Mouse (Mus musculus): ENCODE results near the gene Foxr1. TPM values are rescaled to one million over a fixed set of nuclear protein-coding genes. Genes with fewer than 3 reads are reported as not detected.
A peak's percentile ranks its signal among the peaks of the same experiment; 100 is the strongest.
"Not testable (repeated sequence)": the region's sequence is repeated elsewhere in the genome, so short reads cannot be mapped to it uniquely, and the experiment has no call there.

The Foxr1 gene
- total RNA-seq, 1 experiment, result 1.9 TPM

DNA sequence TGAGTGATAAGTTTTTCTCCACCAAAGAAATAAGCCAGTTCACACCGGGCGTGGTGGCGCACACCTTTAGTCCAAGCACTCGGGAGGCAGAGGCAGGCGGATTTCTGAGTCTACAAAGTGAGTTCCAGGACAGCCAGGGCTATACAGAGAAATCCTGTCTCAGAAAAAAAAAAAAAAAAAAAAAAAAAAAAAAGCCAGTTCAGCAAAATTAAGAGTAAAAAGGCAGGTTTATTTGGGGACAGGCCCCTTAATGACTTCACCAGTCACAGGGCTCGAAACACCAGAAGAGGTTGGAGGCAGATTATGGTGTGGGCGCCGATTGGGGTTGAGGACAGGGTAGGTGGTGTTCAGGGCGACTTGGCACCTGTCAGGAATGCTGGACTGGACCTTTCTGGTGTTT is 21.2 kb downstream of the Foxr1 start:
- in situ Hi-C loops (cut with MboI; ENCODE audit: low sequenced_read_pairs in 2 of 2, unreplicated experiment in 2 of 2); DNase-seq (ENCODE audit: low read depth, low spot score); H3K36me3 ChIP-seq (ENCODE audit: control insufficient read depth, insufficient read depth, low read length, poor library complexity, severe bottlenecking); H3K9me3 ChIP-seq (ENCODE audit: control insufficient read depth, insufficient read depth, low read depth, low read length); H3K4me1 ChIP-seq (ENCODE audit: control insufficient read depth in 2 of 2, insufficient read depth in 2 of 2, low read length in 2 of 2, poor library complexity in 1 of 2): not testable (repeated sequence)
- peak overlapping the region; percentile 99 for H3K27ac ChIP-seq (ENCODE audit: insufficient read depth, low read depth, low read length, poor library complexity, severe bottlenecking)
- H3K9ac ChIP-seq (ENCODE audit: insufficient read depth, low read depth, low read length, poor library complexity, severe bottlenecking), result peak overlapping the region; percentile 35; the same call in 1 of the 2 replicates
- TF ChIP-seq ZNF384 (IDR thresholded peaks at IDR 0.05; ENCODE audit: low read depth, low read length), result peak; percentile 41
- peak overlapping the region; percentile 52 to 61 for H3K4me3 ChIP-seq (ENCODE audit: insufficient read depth in 1 of 2, low read depth in 1 of 2, low read length in 2 of 2, poor library complexity in 1 of 2, severe bottlenecking in 1 of 2)

DNA sequence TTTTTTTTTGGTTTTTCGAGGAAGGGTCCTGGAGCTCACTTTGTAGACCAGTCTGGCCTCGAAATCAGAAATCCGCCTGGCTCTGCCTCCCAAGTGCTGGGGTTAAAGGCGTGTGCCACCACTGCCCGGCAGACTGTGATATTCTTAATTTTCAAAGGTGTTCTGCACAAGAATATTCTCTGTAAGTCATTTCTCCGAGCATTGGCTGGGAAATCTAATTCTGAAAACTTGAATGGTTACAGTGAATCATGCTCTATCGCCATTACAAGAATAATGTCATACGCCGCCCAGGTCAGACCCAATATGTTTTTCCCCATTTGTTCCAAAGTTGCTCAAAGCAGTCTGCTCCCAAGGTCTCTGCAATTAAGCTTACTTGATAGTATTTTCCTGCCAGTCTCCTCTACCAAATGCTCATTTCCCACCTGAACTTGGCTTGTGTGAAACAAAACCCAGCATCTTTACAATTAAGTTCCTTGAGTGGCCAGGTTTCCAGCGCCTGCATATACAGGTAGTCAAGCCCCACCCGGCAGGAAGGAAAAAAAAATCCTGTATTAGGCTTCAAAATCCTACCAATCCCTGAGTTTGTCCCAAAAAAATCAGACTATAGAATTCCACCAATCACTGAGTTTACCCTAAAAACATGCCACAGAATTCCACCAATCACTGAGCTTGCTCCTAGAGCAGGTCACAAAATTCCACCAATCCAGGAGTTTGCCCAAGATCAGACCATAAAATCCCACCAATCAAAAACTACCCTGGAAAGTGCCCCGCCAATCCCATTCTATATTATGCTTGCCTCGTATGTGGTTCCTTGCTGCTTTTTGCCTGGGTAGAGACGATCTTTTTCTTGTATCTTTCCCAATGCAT is 22.2 kb downstream of the Foxr1 start, which contains the start of gene Ccdc84:
Gene Ccdc84, minus strand, starts transcription at position 51 of the 867 bp plus-strand sequence.
- TF ChIP-seq MAFK (IDR thresholded peaks at IDR 0.05; ENCODE audit: insufficient read depth, low read depth, low read length) (no peak), ZNF384 (IDR thresholded peaks at IDR 0.05; ENCODE audit: low read depth, low read length) (peak; percentile 99), HCFC1 (IDR thresholded peaks at IDR 0.05; ENCODE audit: borderline replicate concordance, insufficient read depth, low read length) (no peak), CHD2 (IDR thresholded peaks at IDR 0.05; ENCODE audit: low read depth, low read length) (peak; percentile 74), ZC3H11A (IDR thresholded peaks at IDR 0.05; ENCODE audit: borderline replicate concordance, low read depth, low read length) (no peak)
- Histone ChIP-seq H3K27ac (ENCODE audit: insufficient read depth, low read depth, low read length, poor library complexity, severe bottlenecking) (peak within 1 kb of the TSS; percentile 99), H3K9ac (ENCODE audit: insufficient read depth, low read depth, low read length, poor library complexity, severe bottlenecking) (peak within 1 kb of the TSS; percentile 81), H3K9me3 (ENCODE audit: control insufficient read depth, insufficient read depth, low read depth, low read length) (no peaks in the 10 kb centered on the region), H3K36me3 (ENCODE audit: control insufficient read depth, insufficient read depth, low read length, poor library complexity, severe bottlenecking) (peaks cover 2% of the 10 kb centered on the region; the same call in 1 of the 2 replicates), H3K4me1 (ENCODE audit: control insufficient read depth in 2 of 2, insufficient read depth in 2 of 2, low read length in 2 of 2, poor library complexity in 1 of 2) (peaks cover 0 to 5% of the 10 kb centered on the region in 2 experiments; a peak in 2 of 4 replicates), H3K4me3 (ENCODE audit: insufficient read depth in 1 of 2, low read depth in 1 of 2, low read length in 2 of 2, poor library complexity in 1 of 2, severe bottlenecking in 1 of 2) (peak within 1 kb of the TSS; percentile 86 to 93)
- peak; percentile 60 for DNase-seq (ENCODE audit: low read depth, low spot score)
- in situ Hi-C loops (cut with MboI; ENCODE audit: low sequenced_read_pairs in 2 of 2, unreplicated experiment in 2 of 2), result no loop called here

DNA sequence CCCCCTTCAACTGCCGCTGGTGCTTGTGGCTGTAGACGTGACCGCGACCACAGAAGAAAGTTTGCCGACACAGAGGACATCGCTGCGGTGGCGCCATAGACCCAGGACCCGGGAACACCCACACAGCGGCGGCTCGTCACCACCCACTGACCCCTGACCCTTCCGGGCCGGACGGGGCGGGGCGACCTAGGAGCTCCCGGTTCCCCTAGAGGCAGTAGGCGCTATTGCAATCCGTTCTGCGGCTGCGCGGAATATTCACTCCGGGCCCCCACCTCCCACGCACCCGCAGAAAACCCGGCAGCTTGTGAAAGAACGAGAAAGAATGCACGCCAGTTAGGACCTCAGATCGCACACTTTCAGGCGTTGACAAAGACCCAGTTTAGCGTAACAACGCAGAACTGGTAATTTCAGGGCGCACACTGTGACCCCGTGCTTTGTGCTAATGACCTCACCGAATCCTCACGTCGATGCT is 23.0 kb downstream of the Foxr1 start:
- Histone ChIP-seq H3K27ac (ENCODE audit: insufficient read depth, low read depth, low read length, poor library complexity, severe bottlenecking) (peak overlapping the region; percentile 89), H3K36me3 (ENCODE audit: control insufficient read depth, insufficient read depth, low read length, poor library complexity, severe bottlenecking) (peaks cover 7% of the 10 kb centered on the region), H3K4me1 (ENCODE audit: control insufficient read depth in 2 of 2, insufficient read depth in 2 of 2, low read length in 2 of 2, poor library complexity in 1 of 2) (peaks cover 0 to 3% of the 10 kb centered on the region in 2 experiments; a peak in 1 of 4 replicates), H3K9ac (ENCODE audit: insufficient read depth, low read depth, low read length, poor library complexity, severe bottlenecking) (peak overlapping the region; percentile 81), H3K9me3 (ENCODE audit: control insufficient read depth, insufficient read depth, low read depth, low read length) (no peaks in the 10 kb centered on the region), H3K4me3 (ENCODE audit: insufficient read depth in 1 of 2, low read depth in 1 of 2, low read length in 2 of 2, poor library complexity in 1 of 2, severe bottlenecking in 1 of 2) (peak overlapping the region; percentile 86 to 93)
- peak; percentile 75 for DNase-seq (ENCODE audit: low read depth, low spot score)
- in situ Hi-C loops (cut with MboI; ENCODE audit: low sequenced_read_pairs in 2 of 2, unreplicated experiment in 2 of 2), result no loop called here
- TF ChIP-seq ZC3H11A (IDR thresholded peaks at IDR 0.05; ENCODE audit: borderline replicate concordance, low read depth, low read length), result no peak
- TF ChIP-seq ZNF384 (IDR thresholded peaks at IDR 0.05; ENCODE audit: low read depth, low read length), result no peak
- no peak for TF ChIP-seq MAFK (IDR thresholded peaks at IDR 0.05; ENCODE audit: insufficient read depth, low read depth, low read length)
- no peak for TF ChIP-seq CHD2 (IDR thresholded peaks at IDR 0.05; ENCODE audit: low read depth, low read length)
- peak; percentile 43; the same call in 1 of the 2 replicates for TF ChIP-seq HCFC1 (IDR thresholded peaks at IDR 0.05; ENCODE audit: borderline replicate concordance, insufficient read depth, low read length)

DNA sequence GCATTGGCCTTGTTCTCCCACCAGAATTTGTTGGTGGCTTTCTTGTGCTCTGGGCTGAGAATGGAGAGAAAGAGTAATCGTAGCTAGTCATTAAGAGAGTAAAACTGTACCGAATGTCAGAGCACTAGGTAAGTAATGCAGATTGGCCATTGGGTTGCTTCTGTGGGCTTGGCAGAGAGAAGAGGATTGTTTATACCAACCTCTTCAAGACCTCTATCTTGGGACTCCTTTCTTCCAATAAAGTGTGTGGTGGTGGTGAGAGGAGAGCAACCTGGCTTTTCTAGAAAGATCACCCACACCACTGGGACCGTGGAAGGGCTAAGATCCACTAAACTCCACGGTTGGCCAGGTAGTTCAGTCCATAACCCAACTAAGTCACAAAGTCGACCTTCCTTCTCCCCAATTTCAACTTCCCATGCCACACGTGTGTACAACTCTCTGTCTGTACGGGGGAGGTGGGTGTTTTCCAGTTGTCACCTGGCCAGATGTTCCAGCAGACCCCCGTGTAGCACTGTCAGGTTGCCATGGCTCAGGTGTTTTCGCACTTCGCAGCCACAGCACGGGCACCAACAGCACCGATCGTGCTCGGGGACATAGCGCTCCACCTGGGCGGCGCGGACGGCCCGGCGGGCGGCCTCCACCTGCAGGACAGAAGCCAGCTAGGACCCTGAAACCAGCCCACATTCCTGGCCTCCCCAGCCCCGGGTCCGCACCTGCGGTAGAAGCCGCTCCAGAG is 23.6 kb downstream of the Foxr1 start:
- TF ChIP-seq MAFK (IDR thresholded peaks at IDR 0.05; ENCODE audit: insufficient read depth, low read depth, low read length) (no peak), CHD2 (IDR thresholded peaks at IDR 0.05; ENCODE audit: low read depth, low read length) (no peak), HCFC1 (IDR thresholded peaks at IDR 0.05; ENCODE audit: borderline replicate concordance, insufficient read depth, low read length) (no peak), ZC3H11A (IDR thresholded peaks at IDR 0.05; ENCODE audit: borderline replicate concordance, low read depth, low read length) (no peak), ZNF384 (IDR thresholded peaks at IDR 0.05; ENCODE audit: low read depth, low read length) (no peak)
- Histone ChIP-seq H3K9ac (ENCODE audit: insufficient read depth, low read depth, low read length, poor library complexity, severe bottlenecking) (peak overlapping the region; percentile 79), H3K4me3 (ENCODE audit: insufficient read depth in 1 of 2, low read depth in 1 of 2, low read length in 2 of 2, poor library complexity in 1 of 2, severe bottlenecking in 1 of 2) (peak overlapping the region; percentile 86 to 93), H3K9me3 (ENCODE audit: control insufficient read depth, insufficient read depth, low read depth, low read length) (no peaks in the 10 kb centered on the region), H3K4me1 (ENCODE audit: control insufficient read depth in 2 of 2, insufficient read depth in 2 of 2, low read length in 2 of 2, poor library complexity in 1 of 2) (peaks cover 0 to 2% of the 10 kb centered on the region in 2 experiments; a peak in 1 of 4 replicates), H3K27ac (ENCODE audit: insufficient read depth, low read depth, low read length, poor library complexity, severe bottlenecking) (0 out of 2 replicates have a peak overlapping the region, but pooled peaks have one; percentile 20), H3K36me3 (ENCODE audit: control insufficient read depth, insufficient read depth, low read length, poor library complexity, severe bottlenecking) (peaks cover 11% of the 10 kb centered on the region)
- no peak for DNase-seq (ENCODE audit: low read depth, low spot score)
- in situ Hi-C loops (cut with MboI; ENCODE audit: low sequenced_read_pairs in 2 of 2, unreplicated experiment in 2 of 2), result no loop called here
